Mouse (Mus musculus): ENCODE data around the gene Ncan.

Gene Ncan

GRCm38 (mm10) chr8:70120667-70121066 lies at the start of gene Ncan:
Gene Ncan (minus strand): TSS chr8:70120873.
- WGBS = under 1% methylated on average over 19 of the region's 19 CpGs

- 94% methylated on average over 3 of the region's 3 CpGs for WGBS
Observed at GRCm38 (mm10) chr8:70170116-70170515, 49.4 kb upstream of the Ncan start.

DNA sequence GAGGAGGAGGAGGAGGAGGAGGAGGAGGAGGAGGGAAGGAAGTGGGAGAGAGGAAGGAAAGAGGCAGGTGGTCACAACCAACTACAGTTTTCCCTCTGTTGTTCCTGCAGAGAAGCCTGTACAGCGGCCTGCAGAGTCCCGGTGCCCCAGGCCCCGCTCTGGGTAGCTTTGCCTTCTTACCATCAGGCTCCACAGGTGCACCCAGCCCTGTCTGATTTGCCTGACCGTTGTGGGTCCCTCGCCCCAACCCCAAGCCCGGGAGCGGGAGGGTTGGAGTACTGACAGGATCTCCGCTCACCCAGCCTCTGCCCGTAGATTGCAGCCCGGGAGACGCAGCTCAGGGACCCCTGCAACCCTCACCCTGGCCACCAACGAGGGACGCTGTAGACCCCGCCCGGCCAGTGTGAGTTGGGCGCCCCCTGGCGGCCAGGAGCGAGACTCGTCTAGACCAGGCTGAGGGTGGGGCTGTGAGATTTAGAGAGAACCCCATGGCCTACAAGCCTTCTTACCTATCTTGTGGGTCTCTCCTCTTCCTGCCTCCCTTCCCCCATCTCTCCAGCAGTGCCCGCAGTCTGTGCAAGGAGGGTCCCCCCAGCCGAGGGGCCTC lies 45.9 kb upstream of the Ncan start:
- WGBS = 5% methylated on average over 21 of the region's 21 CpGs

GRCm38 (mm10) chr8:70163316-70163715 lies 42.6 kb upstream of the Ncan start:
- WGBS = 72% methylated on average over 3 of the region's 3 CpGs

GRCm38 (mm10) chr8:70160015-70160414 lies 39.3 kb upstream of the Ncan start:
- 72% methylated on average over 13 of the region's 13 CpGs for WGBS

GRCm38 (mm10) chr8:70159211-70159610 lies 38.5 kb upstream of the Ncan start:
- WGBS = 93% methylated on average over 4 of the region's 4 CpGs

- WGBS = 9% methylated on average over 40 of the region's 40 CpGs
Observed at GRCm38 (mm10) chr8:70158069-70158853, 37.6 kb upstream of the Ncan start.

GRCm38 (mm10) chr8:70157240-70157800 lies 36.6 kb upstream of the Ncan start:
- WGBS = 94% methylated on average over 1 of the region's 1 CpGs

DNA sequence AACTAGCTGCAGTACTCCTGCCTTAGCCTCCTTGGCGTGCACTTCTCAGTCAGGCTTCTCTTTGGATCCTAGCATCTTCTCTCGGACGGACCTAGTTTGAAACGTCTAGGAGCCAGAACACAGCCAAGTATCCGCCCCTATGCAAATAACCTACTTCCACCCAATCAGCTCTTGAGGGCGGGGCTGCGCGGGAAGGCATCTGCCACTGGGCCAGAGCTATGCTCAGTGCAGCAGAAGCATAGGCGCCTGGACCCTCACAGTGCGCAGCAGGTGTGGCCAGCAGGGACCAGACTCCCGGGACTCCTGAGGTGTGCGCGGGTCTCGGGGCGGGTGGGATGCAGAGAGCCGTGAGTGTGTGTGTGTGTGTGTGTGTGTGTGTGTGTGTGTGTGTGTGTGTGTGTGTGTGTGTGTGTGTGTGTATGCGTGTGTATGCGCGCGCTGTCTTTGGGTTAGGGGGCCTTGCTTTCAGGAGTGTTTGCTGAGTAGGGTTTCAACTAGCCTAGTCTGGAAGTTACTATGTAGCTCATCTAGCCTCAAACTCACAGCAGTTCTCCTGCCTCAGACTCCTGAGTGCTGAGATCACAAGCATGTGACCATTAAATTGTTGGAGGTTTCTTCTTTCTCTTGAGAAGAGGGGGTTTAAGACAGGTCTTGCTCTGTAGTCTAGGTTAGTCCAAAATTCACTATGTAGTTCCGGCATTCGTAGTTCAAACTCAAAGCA lies 32.0 kb upstream of the Ncan start:
- 17% methylated on average over 22 of the region's 22 CpGs for WGBS

- 22% methylated on average over 13 of the region's 13 CpGs for WGBS
Observed at GRCm38 (mm10) chr8:70150158-70150557, 29.5 kb upstream of the Ncan start.

GRCm38 (mm10) chr8:70147678-70148607 lies 27.3 kb upstream of the Ncan start:
- 82% methylated on average over 7 of the region's 7 CpGs for WGBS

DNA sequence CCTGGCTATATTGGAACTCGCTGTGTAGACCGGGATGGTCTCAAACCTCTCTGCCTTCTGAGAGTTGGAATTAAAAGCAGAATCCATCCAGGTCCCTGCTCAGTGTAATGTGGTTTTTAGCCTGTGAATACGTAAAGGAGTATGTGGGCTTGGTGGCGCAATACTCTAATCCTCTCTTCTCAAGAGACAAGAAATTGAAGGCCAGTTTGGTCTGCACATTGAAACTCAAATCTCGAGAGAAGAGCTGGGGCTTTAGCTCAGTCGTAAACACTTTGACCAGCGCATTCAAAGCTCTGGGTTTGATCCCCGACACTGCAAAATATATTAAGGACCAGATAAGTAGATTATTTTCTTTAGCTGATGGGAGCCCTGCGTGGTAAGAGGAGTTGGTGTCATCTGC lies 19.3 kb upstream of the Ncan start:
- WGBS = 9% methylated on average over 9 of the region's 9 CpGs

DNA sequence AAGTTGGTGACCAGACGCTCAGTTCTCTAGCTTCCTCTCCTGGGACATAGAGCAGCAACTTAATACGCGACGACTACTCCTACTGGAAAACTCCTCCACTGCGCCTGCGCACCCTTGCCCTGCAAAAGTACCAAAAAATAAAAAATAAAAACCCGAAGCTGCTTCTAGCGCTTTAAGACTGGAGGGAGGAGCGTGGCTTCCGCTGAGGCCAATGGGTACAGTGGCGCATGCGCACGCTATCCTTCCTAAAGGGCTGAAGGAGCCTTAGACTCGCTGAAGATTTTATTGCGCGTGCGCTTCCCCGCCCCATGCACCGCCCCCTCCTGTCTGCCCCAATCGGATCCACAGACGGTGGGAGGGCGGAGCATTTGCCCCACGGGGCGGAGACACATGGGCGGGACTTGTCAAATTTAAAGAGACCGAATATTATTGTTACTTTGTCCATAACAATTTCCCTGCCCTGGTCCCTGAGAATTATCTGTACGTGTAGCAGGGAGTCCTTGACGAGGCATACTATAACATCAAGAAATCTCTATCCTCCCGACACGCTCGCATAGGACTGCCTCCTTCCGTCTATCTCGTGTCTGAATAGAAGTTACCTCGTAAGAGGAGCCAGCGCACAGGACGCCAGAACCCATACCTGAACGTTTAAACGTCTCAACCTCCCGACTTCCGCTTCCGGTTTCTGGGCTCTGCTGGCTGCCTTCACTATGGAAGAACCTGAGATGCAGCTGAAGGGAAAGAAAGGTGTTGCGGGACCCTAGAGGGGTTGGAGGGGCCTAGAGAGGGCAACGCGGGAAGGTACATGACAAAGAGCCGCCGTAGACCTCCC lies 18.6 kb upstream of the Ncan start, which contains the start of the genes Rfxank, Borcs8 and Mef2b:
TSS of gene Rfxank (minus strand) at position 129 of the 832 bp plus-strand sequence.
TSS of gene Borcs8 (plus strand) at position 474 of the 832 bp plus-strand sequence.
TSS of gene Mef2b (plus strand) at position 686 of the 832 bp plus-strand sequence.
- WGBS = under 1% methylated on average over 46 of the region's 46 CpGs

- 67% methylated on average over 4 of the region's 4 CpGs for WGBS
Observed at GRCm38 (mm10) chr8:70137890-70138289, 17.2 kb upstream of the Ncan start.

GRCm38 (mm10) chr8:70136591-70136990 lies 15.9 kb upstream of the Ncan start:
- 81% methylated on average over 4 of the region's 4 CpGs for WGBS

- 92% methylated on average over 9 of the region's 9 CpGs for WGBS
Observed at GRCm38 (mm10) chr8:70134931-70135330, 14.3 kb upstream of the Ncan start.

DNA sequence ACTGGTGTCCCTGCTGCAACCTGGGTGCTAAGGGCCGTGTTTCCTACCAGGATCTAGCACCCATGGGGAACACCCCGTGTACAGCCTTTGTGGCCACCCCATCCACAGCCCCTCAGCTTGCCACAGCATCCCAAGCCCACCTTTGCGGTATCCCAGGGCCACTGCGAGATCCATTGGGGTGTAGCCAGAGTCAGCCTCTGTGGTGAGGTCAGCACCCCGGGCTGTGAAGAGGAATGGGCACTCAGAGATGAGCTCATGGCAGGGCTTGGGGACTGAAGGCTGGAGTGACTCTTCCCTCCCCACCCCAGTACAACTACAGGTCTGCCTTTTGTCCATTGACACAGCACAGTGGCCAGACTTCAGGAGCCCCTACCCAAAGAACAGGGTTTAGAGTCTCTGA lies 13.4 kb upstream of the Ncan start:
- WGBS = 91% methylated on average over 5 of the region's 5 CpGs

DNA sequence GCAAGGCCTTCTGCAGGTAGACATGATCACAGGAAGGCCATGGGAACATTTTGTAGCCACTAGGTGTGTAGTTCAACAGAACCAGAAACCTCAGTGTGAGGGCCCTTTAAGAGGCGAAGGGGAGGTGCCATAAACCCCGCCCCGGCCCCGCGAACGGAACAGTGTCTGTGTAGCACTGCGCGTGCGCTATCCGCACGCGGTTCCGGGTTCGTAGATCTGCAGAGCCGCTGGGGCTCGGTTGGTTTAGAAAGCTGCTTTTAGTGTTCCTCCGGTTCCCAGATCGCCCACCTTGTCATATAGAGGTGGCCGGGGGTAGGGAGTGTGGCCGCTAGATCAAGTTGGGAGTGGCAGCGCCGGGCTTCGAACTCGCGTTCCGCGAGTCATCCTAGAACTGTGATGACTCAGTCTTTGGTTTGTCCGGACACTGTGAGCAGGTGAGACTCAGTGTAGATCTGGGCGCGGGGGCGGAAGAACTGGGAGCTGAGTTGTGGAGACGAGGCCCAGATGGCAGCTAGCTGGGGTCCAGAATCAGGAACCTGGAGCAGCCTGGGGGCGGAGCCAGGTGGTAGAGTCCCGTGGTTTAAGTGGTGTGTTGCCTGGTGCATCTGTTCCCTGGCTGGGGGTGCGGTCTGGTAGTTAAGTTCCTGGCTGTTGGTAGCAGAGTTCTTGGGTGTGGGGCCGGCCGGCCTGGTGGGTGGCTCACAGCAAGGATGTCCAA lies 10.7 kb upstream of the Ncan start, which contains the start of gene Nr2c2ap:
TSS of gene Nr2c2ap (plus strand) at position 168 of the 718 bp plus-strand sequence.
- WGBS = under 1% methylated on average over 37 of the region's 37 CpGs

GRCm38 (mm10) chr8:70130066-70130465 lies 9.4 kb upstream of the Ncan start:
- WGBS = 70% methylated on average over 3 of the region's 3 CpGs
